Mouse (Mus musculus) lung, postnatal 0 days (tissue): ENCODE results near the gene Pam. TPM values are rescaled to one million over a fixed set of nuclear protein-coding genes. Genes with fewer than 3 reads are reported as not detected.

Experiments
- ATAC-seq: fragments of 200-750 bp; cut with Nextera tagmentation; 2 replicates; pipeline ENCODE4 v1.8.0; 2017; ENCODE audit warnings: moderate library complexity
- DNase-seq: peaks from one replicate; pipeline ENCODE4 v3.0.0-alpha.2; 2016; ENCODE audit warnings: low spot score
- H3K27ac ChIP-seq: fragments of 300-500 bp; sonication (generic); 2 replicates; pipeline ENCODE4 v1.5.1; 2014; ENCODE audit warnings: antibody characterized with exemption, mild to moderate bottlenecking, low read length, mixed read lengths
- H3K27me3 ChIP-seq: fragments of 300-500 bp; sonication (generic); replicated peaks from 2 replicates; pipeline ENCODE4 v1.6.1; 2014; ENCODE audit warnings: low read length, mixed read lengths; ENCODE audit not compliant: insufficient read depth
- H3K36me3 ChIP-seq: fragments of 300-500 bp; sonication (generic); 2 replicates; pipeline ENCODE4 v1.6.1; 2014; ENCODE audit warnings: low read length, mixed read lengths; ENCODE audit not compliant: insufficient read depth
- H3K4me1 ChIP-seq: fragments of 300-500 bp; sonication (generic); 2 replicates; pipeline ENCODE4 v1.6.1; 2014; ENCODE audit warnings: antibody characterized with exemption, low read depth, low read length, mixed read lengths; ENCODE audit not compliant: insufficient read depth
- H3K4me2 ChIP-seq: fragments of 300-500 bp; sonication (generic); replicated peaks from 2 replicates; pipeline ENCODE4 v1.6.1; 2014; ENCODE audit warnings: low read depth, mild to moderate bottlenecking, low read length, moderate library complexity, mixed read lengths
- H3K4me3 ChIP-seq: fragments of 300-500 bp; sonication (generic); 2 replicates; pipeline ENCODE4 v1.5.1; 2014; ENCODE audit warnings: low read depth, low read length
- H3K9ac ChIP-seq: fragments of 300-500 bp; sonication (generic); replicated peaks from 2 replicates; pipeline ENCODE4 v1.6.1; 2014; ENCODE audit warnings: low read depth, mild to moderate bottlenecking
- H3K9me3 ChIP-seq: fragments of 300-500 bp; sonication (generic); 2 replicates; pipeline ENCODE4 v1.6.1; 2016; ENCODE audit warnings: low read length, mixed read lengths
- CTCF ChIP-seq: IDR thresholded peaks from 2 replicates; pipeline ENCODE4 v1.5.1; 2016; ENCODE audit warnings: antibody characterized with exemption, mild to moderate bottlenecking
- EP300 ChIP-seq: IDR thresholded peaks from 2 replicates; pipeline ENCODE4 v1.6.1; 2016; ENCODE audit warnings: antibody characterized with exemption, mild to moderate bottlenecking, control low read depth
- WGBS: fragments of 180-500 bp; shearing (Covaris S2); extraction: QIAGEN DNeasy Blood & Tissue Kit; methylation state at CpG from one replicate; pipeline ENCODE4 v1.1.7; 2014; 5-methylcytosine and 5-hydroxymethylcytosine counted together
- polyA plus RNA-seq: library from polyadenylated mRNA; unstranded; fragments of >200 nt; fragmentation: Nextera tagmentation; extraction: Ambion mirVana; gene quantifications from 2 replicates; pipeline ENCODE4 v1.2.1, GENCODE M21; 2015

Pam gene
- polyA plus RNA-seq, 1 experiment from 2014 or later: 90.3 TPM

DNA sequence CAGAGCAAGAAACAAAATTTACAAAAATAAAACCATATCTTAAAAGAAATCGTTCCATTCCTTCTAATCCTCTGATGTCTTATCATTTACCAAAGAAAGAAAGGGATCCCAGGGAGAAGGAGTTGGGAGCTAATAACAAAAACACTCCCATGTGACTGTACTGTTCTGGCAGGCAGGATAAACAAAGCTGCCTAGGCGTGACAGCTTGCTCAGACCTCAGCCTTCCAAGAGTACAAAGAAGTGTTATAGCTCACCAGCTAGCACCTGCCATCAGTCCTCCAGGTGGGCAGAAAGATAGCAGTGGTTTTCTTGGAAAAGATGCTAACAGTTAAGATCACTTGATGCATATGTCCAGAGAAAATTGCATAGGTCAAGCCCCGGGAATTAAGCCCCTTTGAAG is 157.4 kb downstream of the Pam start:
- H3K9ac ChIP-seq: no peak overlapping the region
- H3K4me3 ChIP-seq: no peak overlapping the region
- ATAC-seq (no peak), DNase-seq (peak; percentile 22)
- no peaks in the 10 kb centered on the region for H3K9me3 ChIP-seq
- no peaks in the 10 kb centered on the region for H3K36me3 ChIP-seq
- H3K4me1 ChIP-seq: no peaks in the 10 kb centered on the region
- TF ChIP-seq EP300 (no peak), CTCF (no peak)
- H3K27me3 ChIP-seq: no peaks in the 10 kb centered on the region
- no peak overlapping the region for H3K27ac ChIP-seq
- 36% methylated on average over 3 of the region's 3 CpGs for WGBS
- no peak overlapping the region for H3K4me2 ChIP-seq

DNA sequence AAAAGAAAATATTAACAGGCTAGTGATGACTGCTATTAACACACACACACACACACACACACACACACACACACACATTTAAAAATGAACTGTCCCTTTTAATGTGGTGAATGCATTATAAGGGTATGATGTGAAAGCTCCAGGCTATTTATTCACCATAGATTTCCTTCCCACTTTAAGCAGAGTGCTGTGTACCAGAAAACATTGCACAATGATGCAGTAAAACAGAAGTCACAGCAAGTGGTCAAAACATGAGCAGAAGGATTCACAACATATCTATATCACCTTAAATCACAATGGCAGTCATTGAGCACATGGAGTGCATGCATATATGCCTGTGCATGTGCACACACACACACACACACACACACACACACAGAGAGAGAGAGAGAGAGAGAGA is 160.5 kb downstream of the Pam start:
- DNase-seq (no peak), ATAC-seq (no peak)
- Histone ChIP-seq H3K4me3 (no peak overlapping the region), H3K36me3 (no peaks in the 10 kb centered on the region), H3K9ac (no peak overlapping the region), H3K27me3 (no peaks in the 10 kb centered on the region), H3K4me1 (no peaks in the 10 kb centered on the region), H3K27ac (no peak overlapping the region), H3K9me3 (no peaks in the 10 kb centered on the region), H3K4me2 (no peak overlapping the region)
- TF ChIP-seq EP300 (no peak), CTCF (no peak)

GRCm38 (mm10) chr1:97931220-97931619 is 164.2 kb downstream of the Pam start:
- Histone ChIP-seq H3K27me3 (no peaks in the 10 kb centered on the region), H3K4me1 (no peaks in the 10 kb centered on the region), H3K27ac (no peak overlapping the region), H3K9me3 (no peaks in the 10 kb centered on the region), H3K9ac (no peak overlapping the region), H3K36me3 (no peaks in the 10 kb centered on the region), H3K4me3 (no peak overlapping the region), H3K4me2 (no peak overlapping the region)
- ATAC-seq (no peak), DNase-seq (no peak)
- no peak for TF ChIP-seq CTCF
- TF ChIP-seq EP300: no peak
- 91% methylated on average over 4 of the region's 4 CpGs for WGBS

- H3K36me3 ChIP-seq: no peaks in the 10 kb centered on the region
- H3K4me1 ChIP-seq: no peaks in the 10 kb centered on the region
- H3K4me3 ChIP-seq: no peak overlapping the region
- WGBS: 70% methylated on average over 4 of the region's 4 CpGs
- no peaks in the 10 kb centered on the region for H3K27me3 ChIP-seq
- H3K27ac ChIP-seq: no peak overlapping the region
- no peak for ATAC-seq
- no peak overlapping the region for H3K9ac ChIP-seq
- no peak overlapping the region for H3K4me2 ChIP-seq
- TF ChIP-seq EP300: no peak
- no peak for TF ChIP-seq CTCF
- no peaks in the 10 kb centered on the region for H3K9me3 ChIP-seq
- DNase-seq: no peak
Measured at GRCm38 (mm10) chr1:97929415-97930028, 165.9 kb downstream of the Pam start.

- no peak overlapping the region for H3K27ac ChIP-seq
- ATAC-seq: no peak
- DNase-seq: no peak
Measured at GRCm38 (mm10) chr1:97926789-97927188, 168.7 kb downstream of the Pam start.

GRCm38 (mm10) chr1:97926017-97926540 is 169.4 kb downstream of the Pam start:
- Histone ChIP-seq H3K9ac (no peak overlapping the region), H3K27ac (no peak overlapping the region), H3K36me3 (no peaks in the 10 kb centered on the region), H3K4me2 (no peak overlapping the region), H3K4me1 (no peaks in the 10 kb centered on the region), H3K4me3 (no peak overlapping the region), H3K9me3 (no peaks in the 10 kb centered on the region), H3K27me3 (no peaks in the 10 kb centered on the region)
- TF ChIP-seq EP300 (no peak), CTCF (no peak)
- WGBS: 58% methylated on average over 2 of the region's 2 CpGs
- DNase-seq (no peak), ATAC-seq (no peak)

More at GRCm38 (mm10) chr1:97926789-97927188, 168.7 kb downstream of the Pam start:
- H3K9me3 ChIP-seq: no peaks in the 10 kb centered on the region
- no peaks in the 10 kb centered on the region for H3K4me1 ChIP-seq
- no peak overlapping the region for H3K4me2 ChIP-seq
- H3K9ac ChIP-seq: no peak overlapping the region
- no peaks in the 10 kb centered on the region for H3K36me3 ChIP-seq
- no peaks in the 10 kb centered on the region for H3K27me3 ChIP-seq
- TF ChIP-seq CTCF (no peak), EP300 (no peak)
- 65% methylated on average over 7 of the region's 7 CpGs for WGBS
- H3K4me3 ChIP-seq: no peak overlapping the region

- H3K27me3 ChIP-seq: no peaks in the 10 kb centered on the region
- H3K4me3 ChIP-seq: no peak overlapping the region
- DNase-seq: no peak
- no peaks in the 10 kb centered on the region for H3K36me3 ChIP-seq
- H3K27ac ChIP-seq: no peak overlapping the region
- no peak for ATAC-seq
- H3K4me1 ChIP-seq: 0 out of 2 replicates have a peak, but pooled peaks cover 6% of the 10 kb centered on the region
- WGBS: 58% methylated on average over 6 of the region's 6 CpGs
- H3K4me2 ChIP-seq: no peak overlapping the region
- H3K9ac ChIP-seq: no peak overlapping the region
- TF ChIP-seq EP300 (no peak), CTCF (no peak)
- H3K9me3 ChIP-seq: no peaks in the 10 kb centered on the region
Measured at GRCm38 (mm10) chr1:97922395-97922794, 173.1 kb downstream of the Pam start.
